Mouse (Mus musculus) C2C12 (cell line): ENCODE data around the gene Tmem150c. TPM values are rescaled to one million over a fixed set of nuclear protein-coding genes. Genes with fewer than 3 reads are reported as not detected.

ENCODE experiments used
- H3K27me3 ChIP-seq: one replicate; pipeline ENCODE4 v1.6.1; 2011; ENCODE audit not compliant: control insufficient read depth, insufficient read depth, insufficient read length
- H3K36me3 ChIP-seq: one replicate; pipeline ENCODE4 v1.6.1; 2011; ENCODE audit not compliant: control insufficient read depth, insufficient read depth
- H3K4me3 ChIP-seq: one replicate; pipeline ENCODE4 v1.5.1; 2011; ENCODE audit warnings: mild to moderate bottlenecking, control low read depth; ENCODE audit not compliant: poor library complexity, insufficient read depth, severe bottlenecking
- H3K79me2 ChIP-seq: one replicate; pipeline ENCODE4 v1.6.1; 2011; ENCODE audit not compliant: control insufficient read depth, insufficient read depth
- H3K79me3 ChIP-seq: one replicate; pipeline ENCODE4 v1.6.1; 2011; ENCODE audit warnings: low read depth, control low read depth
- H3ac ChIP-seq: one replicate; pipeline ENCODE3; 2011; ENCODE audit warnings: low read depth; ENCODE audit not compliant: control insufficient read depth, insufficient read length
- CEBPB ChIP-seq: IDR thresholded peaks from one replicate; pipeline ENCODE4 v1.6.1; 2011; ENCODE audit warnings: low read depth, mild to moderate bottlenecking, control low read depth, moderate library complexity
- CTCF ChIP-seq: IDR thresholded peaks from one replicate; pipeline ENCODE4 v1.5.1; 2011; ENCODE audit not compliant: control insufficient read depth, insufficient read depth, insufficient read length
- FOSL1 ChIP-seq: IDR thresholded peaks from one replicate; pipeline ENCODE4 v1.8.0; 2011; ENCODE audit warnings: mild to moderate bottlenecking, low read length; ENCODE audit not compliant: poor library complexity, insufficient read depth, severe bottlenecking
- MAX ChIP-seq: IDR thresholded peaks from one replicate; pipeline ENCODE4 v1.6.1; 2011; ENCODE audit warnings: mild to moderate bottlenecking, control low read depth
- MYOD1 ChIP-seq: IDR thresholded peaks from one replicate; pipeline ENCODE4 v1.6.1; 2011; ENCODE audit warnings: low read depth; ENCODE audit not compliant: control insufficient read depth, insufficient read length
- MYOG ChIP-seq: IDR thresholded peaks from one replicate; pipeline ENCODE4 v1.6.1; 2011; ENCODE audit not compliant: control insufficient read depth, insufficient read length; ENCODE audit errors: extremely low read depth
- USF1 ChIP-seq: IDR thresholded peaks from one replicate; pipeline ENCODE4 v1.6.1; 2011; ENCODE audit warnings: low read depth, mild to moderate bottlenecking, control low read depth, moderate library complexity
- polyA plus RNA-seq: library from polyadenylated mRNA; unstranded; fragments of >200 nt; fragmentation: generic; extraction: Trizol; gene quantifications from one replicate; pipeline ENCODE4 v1.2.1, GENCODE M21; 2012; ENCODE audit warnings: missing spikeins

Tmem150c gene
- polyA plus RNA-seq, 1 experiment: not detected

DNA sequence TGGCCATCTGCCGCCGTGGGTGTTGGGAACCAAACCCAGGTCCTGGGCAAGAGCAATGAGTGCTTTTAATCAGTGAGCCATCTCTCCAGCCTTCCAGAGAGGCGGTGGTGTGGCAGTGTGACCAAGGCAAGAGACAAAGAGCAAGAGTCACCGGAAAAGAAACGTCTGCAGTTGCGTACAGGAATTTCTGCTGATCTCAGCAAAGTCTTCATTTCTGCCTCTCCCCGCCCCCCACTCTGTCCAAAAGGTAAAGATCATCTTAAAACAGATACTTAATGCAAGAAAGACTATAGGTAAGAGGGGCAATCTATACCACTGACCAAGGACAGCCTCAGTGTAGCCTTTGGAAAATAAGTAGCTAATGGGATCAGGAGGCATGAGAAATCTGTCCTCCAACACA lies 14.8 kb downstream of the Tmem150c start:
- no peak overlapping the region for H3K4me3 ChIP-seq
- H3K79me3 ChIP-seq: no peaks in the 10 kb centered on the region
- H3K79me2 ChIP-seq: no peaks in the 10 kb centered on the region
- no peaks in the 10 kb centered on the region for H3K36me3 ChIP-seq
- TF ChIP-seq FOSL1 (no peak), CTCF (no peak), MAX (no peak), MYOD1 (no peak), USF1 (no peak), MYOG (no peak), CEBPB (no peak)
- H3K27me3 ChIP-seq: peaks cover 13% of the 10 kb centered on the region
- no peak overlapping the region for H3ac ChIP-seq

DNA sequence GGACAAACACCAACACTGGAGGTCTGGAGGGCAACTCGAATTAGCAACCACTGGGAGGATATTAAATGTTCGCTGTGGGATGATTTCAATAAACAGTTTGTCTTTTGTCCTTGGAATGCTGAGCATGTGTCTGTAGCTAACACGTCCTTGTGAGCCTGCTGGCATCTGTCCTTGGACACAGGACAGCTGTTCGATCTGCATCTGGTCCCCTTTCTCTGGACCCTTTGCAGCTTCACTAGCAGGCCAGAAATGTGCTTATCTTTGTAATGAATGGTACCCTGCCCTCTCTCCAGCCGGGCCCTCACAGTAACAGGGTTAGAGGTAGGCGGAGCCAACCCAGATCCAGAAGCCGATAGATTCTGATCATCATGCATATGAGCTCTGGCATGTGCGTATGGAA lies 32.3 kb downstream of the Tmem150c start:
- Histone ChIP-seq H3ac (no peak overlapping the region), H3K27me3 (peaks cover 3% of the 10 kb centered on the region), H3K4me3 (no peak overlapping the region), H3K79me3 (no peaks in the 10 kb centered on the region), H3K79me2 (no peaks in the 10 kb centered on the region), H3K36me3 (no peaks in the 10 kb centered on the region)
- no peak for TF ChIP-seq FOSL1
- no peak for TF ChIP-seq MYOG
- TF ChIP-seq MAX: no peak
- TF ChIP-seq MYOD1: no peak
- TF ChIP-seq CEBPB: no peak
- TF ChIP-seq USF1: no peak
- no peak for TF ChIP-seq CTCF

DNA sequence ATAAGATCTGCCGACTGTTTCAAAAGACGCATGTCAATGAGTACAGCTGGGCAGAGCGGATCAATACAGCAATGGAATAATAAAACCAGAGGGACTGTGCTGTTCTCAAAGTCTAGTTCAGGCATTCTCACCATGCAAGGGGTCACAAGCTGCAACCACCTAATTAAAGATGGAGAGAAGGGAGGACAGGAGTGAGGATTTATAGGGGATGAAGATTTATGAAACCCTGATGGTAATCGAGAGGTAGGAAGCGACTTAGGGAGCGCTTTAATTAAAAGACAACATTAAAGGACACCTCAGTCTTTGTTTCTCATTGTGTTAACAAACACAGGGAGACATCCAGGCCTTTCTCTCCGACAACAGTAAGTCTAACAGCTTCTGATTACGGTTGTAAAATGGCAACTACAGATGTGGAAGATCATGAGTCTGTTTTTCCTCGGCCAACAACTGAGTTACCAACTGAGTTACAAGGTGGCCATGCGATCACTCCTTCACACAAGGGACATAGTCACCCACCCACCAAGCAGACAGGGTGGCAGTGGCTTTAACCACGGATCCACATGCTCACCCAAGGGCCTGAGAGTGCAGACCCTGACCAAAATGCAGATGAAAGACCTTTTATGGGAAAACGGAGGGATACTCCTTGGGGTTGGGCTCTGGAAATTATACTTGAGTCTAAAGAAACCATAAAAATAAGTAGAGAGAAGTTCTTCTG lies 34.0 kb downstream of the Tmem150c start:
- peaks cover 3% of the 10 kb centered on the region for H3K27me3 ChIP-seq
- H3ac ChIP-seq: no peak overlapping the region
- no peaks in the 10 kb centered on the region for H3K79me2 ChIP-seq
- TF ChIP-seq MYOG (no peak), CEBPB (no peak)
- no peaks in the 10 kb centered on the region for H3K36me3 ChIP-seq
- H3K4me3 ChIP-seq: no peak overlapping the region
- no peaks in the 10 kb centered on the region for H3K79me3 ChIP-seq

DNA sequence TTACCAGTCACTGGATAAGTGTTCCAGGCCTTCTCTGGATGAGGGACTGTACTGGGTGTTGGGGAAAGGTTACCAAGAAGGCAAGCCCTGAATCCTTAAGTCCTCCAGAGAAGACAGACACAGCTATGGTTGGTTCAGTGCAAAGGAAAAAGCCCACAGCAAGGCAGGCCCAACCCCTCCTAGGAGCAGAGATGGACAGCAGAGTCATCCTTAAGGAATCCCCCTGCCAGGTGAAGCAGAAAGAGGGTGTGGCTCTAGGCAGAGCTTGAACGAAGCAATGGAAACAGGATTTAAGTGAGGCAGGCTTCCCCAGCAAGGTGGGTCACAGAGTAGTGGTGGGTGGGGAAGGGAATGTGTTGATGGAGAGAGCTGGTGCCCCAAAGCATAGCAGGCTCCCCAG lies 35.1 kb downstream of the Tmem150c start:
- TF ChIP-seq MYOG: no peak
- no peak for TF ChIP-seq USF1
- TF ChIP-seq MAX: no peak
- TF ChIP-seq MYOD1: no peak
- no peak for TF ChIP-seq FOSL1
- Histone ChIP-seq H3K36me3 (no peaks in the 10 kb centered on the region), H3K4me3 (no peak overlapping the region), H3ac (no peak overlapping the region), H3K79me2 (no peaks in the 10 kb centered on the region), H3K79me3 (no peaks in the 10 kb centered on the region), H3K27me3 (peaks cover 3% of the 10 kb centered on the region)

DNA sequence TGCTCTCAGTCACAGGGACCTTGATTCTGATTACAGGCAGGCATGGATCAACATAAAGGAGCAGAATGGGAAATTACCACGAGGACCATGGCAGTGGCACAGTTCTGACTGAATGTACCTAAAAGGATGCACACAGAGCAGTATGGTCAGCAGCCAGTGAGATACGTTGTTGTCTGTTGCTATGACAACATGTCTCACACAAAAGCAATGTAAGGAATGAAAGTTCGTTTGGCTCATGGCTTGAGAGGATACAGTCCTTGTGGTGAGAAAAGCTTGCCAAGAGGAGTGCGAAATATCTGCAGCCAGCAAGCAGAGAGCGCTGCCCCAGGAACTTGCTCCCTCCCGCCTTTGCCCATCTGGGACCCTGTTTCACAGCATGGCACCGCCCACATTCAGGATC lies 36.3 kb downstream of the Tmem150c start:
- Histone ChIP-seq H3K4me3 (no peak overlapping the region), H3K79me2 (no peaks in the 10 kb centered on the region), H3K27me3 (peaks cover 3% of the 10 kb centered on the region), H3ac (no peak overlapping the region), H3K79me3 (no peaks in the 10 kb centered on the region), H3K36me3 (no peaks in the 10 kb centered on the region)
- TF ChIP-seq CEBPB (no peak), MAX (no peak), MYOD1 (no peak), USF1 (no peak), CTCF (no peak), FOSL1 (no peak), MYOG (no peak)

DNA sequence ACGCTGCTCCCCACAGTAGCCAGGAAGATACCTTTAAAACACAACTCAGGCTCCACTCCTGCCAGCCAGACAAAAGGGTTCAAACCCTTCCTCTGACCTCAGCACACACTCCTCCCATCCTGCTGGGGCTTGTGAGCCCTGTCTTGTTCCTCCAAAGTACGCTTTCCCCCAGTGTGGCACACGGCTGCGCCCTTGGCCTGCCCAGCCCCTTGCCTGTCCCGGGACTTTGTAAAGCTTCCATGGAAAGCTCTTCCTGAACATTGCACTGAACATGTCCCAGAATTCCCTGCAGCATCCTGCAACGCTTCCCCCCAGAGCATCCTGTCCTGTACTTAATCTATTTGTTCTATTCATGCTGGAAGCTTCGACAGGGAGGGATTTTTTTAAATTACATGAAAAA lies 38.4 kb downstream of the Tmem150c start:
- Histone ChIP-seq H3K79me2 (no peaks in the 10 kb centered on the region), H3K27me3 (peaks cover 3% of the 10 kb centered on the region), H3K36me3 (no peaks in the 10 kb centered on the region), H3K4me3 (no peak overlapping the region), H3K79me3 (no peaks in the 10 kb centered on the region), H3ac (no peak overlapping the region)
- TF ChIP-seq CTCF (no peak), MYOD1 (no peak), USF1 (no peak), FOSL1 (no peak), MAX (no peak), CEBPB (no peak), MYOG (no peak)
